Mouse (Mus musculus) kidney, postnatal 25 days (tissue): ENCODE results near the gene Cox6a2.

Experiments used
- DNase-seq, 2 experiments: peaks; one replicate each; pipeline ENCODE4 v3.0.0; 2021; ENCODE audit warnings: mixed read lengths in 2 of 2

Gene Cox6a2

GRCm38 (mm10) chr7:128206152-128206551, at the start of gene Cox6a2:
Gene Cox6a2, minus strand, starts transcription at chr7:128206387.
- DNase-seq, result no peak

GRCm38 (mm10) chr7:128255757-128256156, 49.6 kb upstream of the Cox6a2 start:
- DNase-seq, result no peak

- no peak for DNase-seq
Measured at GRCm38 (mm10) chr7:128254978-128255377, 48.8 kb upstream of the Cox6a2 start.

GRCm38 (mm10) chr7:128252609-128253008, 46.4 kb upstream of the Cox6a2 start:
- peak in 1 of 2 experiments; percentile 40 for DNase-seq

- peak in 1 of 2 experiments; percentile 41 for DNase-seq
Measured at GRCm38 (mm10) chr7:128251946-128252345, 45.8 kb upstream of the Cox6a2 start.

- DNase-seq, result no peak
Measured at GRCm38 (mm10) chr7:128249998-128250397, 43.8 kb upstream of the Cox6a2 start.

GRCm38 (mm10) chr7:128248081-128249042, 42.2 kb upstream of the Cox6a2 start:
- DNase-seq, result no peak

GRCm38 (mm10) chr7:128247443-128247842, 41.3 kb upstream of the Cox6a2 start:
- peak; percentile 90 to 94 for DNase-seq

GRCm38 (mm10) chr7:128246496-128247391, 40.6 kb upstream of the Cox6a2 start, which contains the start of gene Tgfb1i1:
Gene Tgfb1i1, plus strand, starts transcription at chr7:128246812.
- DNase-seq, result peak; percentile 58 to 76

GRCm38 (mm10) chr7:128245547-128245946, 39.4 kb upstream of the Cox6a2 start:
- no peak for DNase-seq

GRCm38 (mm10) chr7:128244410-128245025, 38.3 kb upstream of the Cox6a2 start:
- DNase-seq, result peak in 1 of 2 experiments; percentile 37

GRCm38 (mm10) chr7:128243921-128244320, 37.7 kb upstream of the Cox6a2 start:
- peak in 1 of 2 experiments; percentile 46 for DNase-seq

- peak in 1 of 2 experiments; percentile 37 for DNase-seq
Measured at GRCm38 (mm10) chr7:128242331-128242730, 36.1 kb upstream of the Cox6a2 start.

GRCm38 (mm10) chr7:128240131-128240784, 34.1 kb upstream of the Cox6a2 start:
- peak in 1 of 2 experiments; percentile 39 for DNase-seq

- DNase-seq, result peak; percentile 52 to 53
Measured at GRCm38 (mm10) chr7:128238991-128239390, 32.8 kb upstream of the Cox6a2 start.

- DNase-seq, result peak; percentile 100
Measured at GRCm38 (mm10) chr7:128237927-128238778, 32.0 kb upstream of the Cox6a2 start, which contains the start of gene 9130023H24Rik. Gene 9130023H24Rik, minus strand, starts transcription at chr7:128238031.

GRCm38 (mm10) chr7:128237593-128237926, 31.4 kb upstream of the Cox6a2 start:
- no peak for DNase-seq

- DNase-seq, result peak; percentile 88 to 90
Measured at GRCm38 (mm10) chr7:128236856-128237592, 30.8 kb upstream of the Cox6a2 start, which contains the start of gene Armc5. Gene Armc5, plus strand, starts transcription at chr7:128237342.

GRCm38 (mm10) chr7:128236426-128236825, 30.2 kb upstream of the Cox6a2 start:
- no peak for DNase-seq

GRCm38 (mm10) chr7:128235481-128235880, 29.3 kb upstream of the Cox6a2 start:
- peak; percentile 60 to 63 for DNase-seq
